Mouse (Mus musculus) right cerebral cortex, postnatal 4 days (tissue): Measurements from ENCODE around the gene Gm12800.
"Not testable (repeated sequence)": the region's sequence is repeated elsewhere in the genome, so short reads cannot be mapped to it uniquely, and the experiment has no call there.

Experiments
- DNase-seq: peaks from one replicate; pipeline ENCODE4 v3.0.0-alpha.2; 2022

Gm12800 gene

GRCm38 (mm10) chr4:101908821-101909220 lies at the start of gene Gm12800:
Gene Gm12800 (plus strand): TSS chr4:101909121.
- DNase-seq = not testable (repeated sequence)

GRCm38 (mm10) chr4:101860873-101861272 lies 48.0 kb upstream of the Gm12800 start:
- DNase-seq = no peak

- no peak for DNase-seq
Observed at GRCm38 (mm10) chr4:101862289-101862688, 46.6 kb upstream of the Gm12800 start.

- DNase-seq = not testable (repeated sequence)
Observed at GRCm38 (mm10) chr4:101872031-101872430, 36.9 kb upstream of the Gm12800 start.

GRCm38 (mm10) chr4:101875687-101876086 lies 33.2 kb upstream of the Gm12800 start:
- DNase-seq = not testable (repeated sequence)

- no peak for DNase-seq
Observed at GRCm38 (mm10) chr4:101883641-101884040, 25.3 kb upstream of the Gm12800 start.

GRCm38 (mm10) chr4:101889377-101889776 lies 19.5 kb upstream of the Gm12800 start:
- DNase-seq = no peak

GRCm38 (mm10) chr4:101893656-101894420 lies 15.1 kb upstream of the Gm12800 start, which contains the start of gene C130073F10Rik:
Gene C130073F10Rik (minus strand): TSS chr4:101893789.
- DNase-seq = no peak

GRCm38 (mm10) chr4:101940107-101940506 lies 31.2 kb downstream of the Gm12800 start, which contains the start of gene Gm12794:
Gene Gm12794 (plus strand): TSS chr4:101940407.
- not testable (repeated sequence) for DNase-seq
